Mouse (Mus musculus) urinary bladder, postnatal 0 days (tissue): Measurements from ENCODE around the gene 1700029I15Rik. TPM values are rescaled to one million over a fixed set of nuclear protein-coding genes. Genes with fewer than 3 reads are reported as not detected.

ENCODE experiments used
- microRNA-seq: library from miRNA; unstranded; fragments of <30 nt; microRNA quantifications from one replicate; pipeline ENCODE4, GENCODE M21; 2016
- polyA plus RNA-seq: library from polyadenylated mRNA; unstranded; fragments of >200 nt; fragmentation: Nextera tagmentation; extraction: Ambion mirVana; gene quantifications from 2 replicates; pipeline ENCODE4 v1.2.1, GENCODE M21; 2015

1700029I15Rik gene
- polyA plus RNA-seq = 1.3 and 1.7 TPM in 2 replicates

GRCm38 (mm10) chr2:92381901-92382588 lies at the start of gene 1700029I15Rik:
TSS of gene 1700029I15Rik (plus strand) at chr2:92382538.

GRCm38 (mm10) chr2:92374514-92374913 lies 7.8 kb upstream of the 1700029I15Rik start, which contains the start of the genes Pex16 and Large2:
TSS of gene Pex16 (plus strand) at chr2:92374676.
TSS of gene Large2 (minus strand) at chr2:92374869.

GRCm38 (mm10) chr2:92401091-92401561 lies 18.8 kb downstream of the 1700029I15Rik start, which contains the start of gene Mapk8ip1:
TSS of gene Mapk8ip1 (minus strand) at chr2:92401263.

GRCm38 (mm10) chr2:92433578-92434374 lies 51.4 kb downstream of the 1700029I15Rik start, which contains the start of gene Cry2:
TSS of gene Cry2 (minus strand) at chr2:92434043.

Small RNAs within 50 kb of the gene (microRNA-seq; reads per million reads assigned to microRNA genes)
- not detected for gene Mir7000

Other genes with a start within 250 kb of the 1700029I15Rik start
- 20.7 and 25.5 TPM in 2 replicates for gene Pex16, start 7.9 kb upstream of the 1700029I15Rik start, polyA plus RNA-seq
- 2.4 and 2.8 TPM in 2 replicates for gene Large2, start 7.7 kb upstream of the 1700029I15Rik start, polyA plus RNA-seq
- gene Mapk8ip1, start 18.7 kb downstream of the 1700029I15Rik start, polyA plus RNA-seq = 11.1 and 12.1 TPM in 2 replicates
- 16.1 and 17.6 TPM in 2 replicates for gene Cry2, start 51.5 kb downstream of the 1700029I15Rik start, polyA plus RNA-seq
- gene Slc35c1, start 78.0 kb downstream of the 1700029I15Rik start, polyA plus RNA-seq = 15.0 and 16.8 TPM in 2 replicates
- gene Chst1, start 217.2 kb downstream of the 1700029I15Rik start, polyA plus RNA-seq = 7.5 and 9.6 TPM in 2 replicates